In the genomic region with DNA sequence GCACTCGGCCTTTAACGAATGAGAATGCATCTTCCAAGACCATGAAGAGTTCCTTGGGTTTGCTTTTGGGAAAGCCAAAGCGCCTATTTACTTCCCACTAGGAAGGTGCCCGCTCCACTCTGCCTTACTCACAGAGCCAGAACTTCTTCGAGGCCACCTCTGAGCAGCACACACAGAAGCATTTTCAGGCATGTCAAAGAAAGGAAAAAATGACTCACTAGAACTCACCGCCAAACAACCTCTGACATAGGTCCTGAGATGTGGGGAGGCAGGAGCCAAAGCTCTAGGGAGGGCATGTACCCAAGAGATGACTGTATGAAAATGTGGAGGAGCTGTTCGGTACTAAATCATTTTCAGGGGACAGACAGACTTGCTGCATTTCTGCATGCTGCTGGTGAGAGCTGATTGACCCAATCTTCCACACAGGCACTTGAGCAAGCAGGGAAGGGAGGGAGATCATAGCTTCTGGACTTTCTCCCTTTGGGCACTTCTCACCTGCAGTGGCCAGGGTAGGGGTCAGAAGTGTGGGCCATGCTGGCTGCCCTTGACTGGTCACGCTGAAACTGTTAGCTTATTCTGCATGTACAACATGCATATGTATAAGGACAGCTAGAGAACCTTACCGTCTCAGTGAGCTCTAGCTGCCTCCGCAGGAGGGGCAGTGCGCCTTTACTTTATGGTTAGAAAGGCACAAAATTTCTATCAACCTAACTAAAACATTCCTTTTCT, we compare ENCODE assay signal across 12 mouse cellular contexts. TPM values are rescaled to one million over a fixed set of nuclear protein-coding genes. Genes with fewer than 3 reads are reported as not detected.
A peak's percentile ranks its signal among the peaks of the same experiment; 100 is the strongest.
DNase-seq lines count a peak whose midpoint lies in the region; ATAC-seq and TF ChIP-seq lines count a peak whose summit lies in the region.
"Had no signal": no experiment of that assay in that cellular context is flagged by ENCODE, and none has a peak within 500 bp of the region (broad histone marks: within the 10 kb centered on the region; RNA-seq: fewer than 3 reads in every experiment).

No protein-coding gene starts in this region.

- H3K27ac ChIP-seq in lung, embryonic 16.5 days (ENCODE audit: low read length): peak overlapping the region; percentile 15; the same call in 1 of the 2 replicates
- H3K27ac ChIP-seq in gastrocnemius, adult 2 months: no peak overlapping the region
- H3K27ac ChIP-seq: forebrain, embryonic 15.5 days; limb, embryonic 13.5 days had no signal

- peaks cover 43% of the 10 kb centered on the region for H3K36me3 ChIP-seq in lung, embryonic 16.5 days (ENCODE audit: control insufficient read depth, insufficient read depth, low read length)
- H3K36me3 ChIP-seq: forebrain, embryonic 15.5 days had no signal

- no peak overlapping the region for H3K4me2 ChIP-seq in lung, embryonic 16.5 days (ENCODE audit: low read depth, low read length)
- H3K4me2 ChIP-seq: forebrain, embryonic 15.5 days; limb, embryonic 13.5 days had no signal

- H3K4me3 ChIP-seq in lung, embryonic 16.5 days (ENCODE audit: low read length): no peak overlapping the region
- no peak overlapping the region for H3K4me3 ChIP-seq in gastrocnemius, adult 2 months
- H3K4me3 ChIP-seq: forebrain, embryonic 15.5 days; limb, embryonic 13.5 days had no signal

- peaks cover 7% of the 10 kb centered on the region; the same call in 1 of the 2 replicates for H3K4me1 ChIP-seq in lung, embryonic 16.5 days (replicated peaks; ENCODE audit: control insufficient read depth, insufficient read depth, low read length)
- H3K4me1 ChIP-seq: limb, embryonic 13.5 days had no signal

- no peaks in the 10 kb centered on the region for H3K9me3 ChIP-seq in lung, embryonic 16.5 days (ENCODE audit: control insufficient read depth, low read length)
- H3K9me3 ChIP-seq: forebrain, embryonic 15.5 days; limb, embryonic 13.5 days had no signal

- no peak for TF ChIP-seq CTCF in gastrocnemius, adult 2 months (IDR thresholded peaks at IDR 0.05)

- no peak for DNase-seq in lung, postnatal 14 days
- DNase-seq in induced T-regulatory cell, adult 2 months (ENCODE audit: low read depth): peak; percentile 2
- peak; percentile 67 for DNase-seq in kidney, postnatal 10 days
- DNase-seq in gastrocnemius, adult 2 months: no peak
- no peak for DNase-seq in embryo, embryonic 11 days
- DNase-seq: cerebellum, adult 2 months; liver, postnatal 0 days had no signal

- WGBS in lung, embryonic 16.5 days: 65% methylated on average over 11 of the region's 11 CpGs

- H3K27me3 ChIP-seq in lung, embryonic 16.5 days (ENCODE audit: control insufficient read depth, insufficient read depth, low read depth, low read length): no peaks in the 10 kb centered on the region
- H3K27me3 ChIP-seq: forebrain, embryonic 15.5 days; limb, embryonic 13.5 days had no signal

- no peak for ATAC-seq in lung, embryonic 16.5 days (ENCODE audit: low read depth)
- ATAC-seq in CD4-positive, CD25-positive, alpha-beta regulatory T cell, adult 4 months: peak; percentile 29
- no peak for ATAC-seq in erythroblast, adult 5-6 weeks (replicated peaks; ENCODE audit: low FRiP score, poor library complexity, severe bottlenecking)
- ATAC-seq: forebrain, embryonic 15.5 days; liver, postnatal 0 days had no signal

- intact Hi-C loops in gastrocnemius, adult 2 months (cut with DNase I): no loop called here

- H3K9ac ChIP-seq in lung, embryonic 16.5 days (ENCODE audit: low read length): no peak overlapping the region
- H3K9ac ChIP-seq: forebrain, embryonic 15.5 days; limb, embryonic 13.5 days; liver, postnatal 0 days had no signal

RNA-seq across cellular contexts. Expression of a gene that starts 13.7 kb away (rescaled TPM):
- polyA plus RNA-seq in lung, embryonic 16.5 days (2015; fragmentation: Nextera tagmentation; extraction: Ambion mirVana): 160 and 190 TPM in 2 replicates
- under 1 TPM in 1 of 2 experiments, not detected in 1; 0.23 TPM for polyA plus RNA-seq in CD4-positive, CD25-positive, alpha-beta regulatory T cell, adult 4 months (2017; shearing (Covaris generic))
- total RNA-seq in gastrocnemius, adult 2 months (2021): 10 to 100 TPM in 1 of 2 experiments, 1 to 10 TPM in 1; 6.1 to 19.3 TPM
- 5.0 and 8.1 TPM in 2 replicates for total RNA-seq in erythroblast, adult 5-6 weeks (2015; ENCODE audit: low replicate concordance)
- 3.6 and 4.7 TPM in 2 replicates for total RNA-seq in erythroblast, adult 5-6 weeks (2017; ENCODE audit: low replicate concordance)

Comparison
In these comparisons a context has a peak if more than half of its experiments do, and no peak if none do; other contexts are left out.
1. DNase-seq: peak in induced T-regulatory cell, adult 2 months (single experiment) and kidney, postnatal 10 days (single experiment); none in lung, postnatal 14 days (single experiment), gastrocnemius, adult 2 months (single experiment) and embryo, embryonic 11 days (single experiment).